ENCODE assay signal across 8 mouse cellular contexts in the genomic region with DNA sequence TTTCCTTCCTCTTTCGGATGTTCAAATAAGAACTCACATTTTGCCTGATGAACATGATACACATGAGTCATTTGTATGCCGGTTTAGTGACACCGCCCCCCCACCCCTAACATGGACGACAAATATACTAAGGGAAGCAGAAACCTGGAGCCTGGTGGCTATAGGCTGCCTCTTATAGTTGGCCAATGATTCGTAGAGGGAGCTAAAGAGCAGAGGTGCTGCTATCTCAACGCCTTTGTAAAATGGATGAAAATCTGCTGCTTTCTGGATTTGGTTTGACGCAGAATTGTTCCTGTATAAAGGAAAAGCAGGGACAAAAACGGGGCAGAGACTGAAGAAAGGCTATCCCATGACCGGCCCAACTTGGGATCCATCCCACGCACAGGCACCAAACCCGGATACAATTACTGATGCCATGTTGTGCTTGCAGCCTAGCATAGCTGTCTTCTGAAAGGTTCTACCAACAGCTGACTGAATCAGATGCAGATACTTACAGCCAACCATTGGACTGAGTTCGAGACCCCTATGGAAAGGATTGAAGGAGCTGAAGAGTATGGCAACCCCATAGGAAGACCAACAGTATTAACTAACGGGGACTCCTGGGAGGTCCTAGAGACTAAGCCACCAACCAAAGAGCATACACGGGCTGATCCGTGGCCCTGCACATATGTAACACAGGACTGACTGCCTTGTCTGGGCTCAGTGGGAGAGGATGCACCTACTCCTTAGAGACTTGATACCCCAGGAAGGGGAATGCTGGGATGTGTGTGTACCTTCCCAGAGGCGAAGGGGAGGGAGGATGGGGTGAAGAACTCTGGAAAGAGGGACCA. TPM values are rescaled to one million over a fixed set of nuclear protein-coding genes. Genes with fewer than 3 reads are reported as not detected.
A peak's percentile ranks its signal among the peaks of the same experiment; 100 is the strongest.
DNase-seq lines count a peak whose midpoint lies in the region; ATAC-seq lines count a peak whose summit lies in the region.

No protein-coding gene starts in this region.

- 0 out of 2 replicates have a peak, but pooled peaks have one; percentile 24 for ATAC-seq in embryonic facial prominence, embryonic 11.5 days (replicated peaks; ENCODE audit: insufficient number of reproducible peaks, low FRiP score, low TSS enrichment, low read depth)
- ATAC-seq in hematopoietic stem cell, adult 5-6 weeks (replicated peaks in 1 of 2; ENCODE audit: insufficient read depth in 1 of 2, low FRiP score in 2 of 2, low TSS enrichment in 1 of 2, low read depth in 1 of 2, poor library complexity in 2 of 2, severe bottlenecking in 2 of 2) = peak; percentile 27 to 39; a peak in 3 of 4 replicates
- no peak for ATAC-seq in limb, embryonic 15.5 days (ENCODE audit: insufficient number of reproducible peaks, low FRiP score, low TSS enrichment, low read depth)
- ATAC-seq in midbrain, embryonic 13.5 days = peak; percentile 21
- ATAC-seq in stomach, embryonic 16.5 days (ENCODE audit: insufficient read depth, low FRiP score) = peak; percentile 35; the same call in 1 of the 2 replicates

- H3K27ac ChIP-seq in embryonic facial prominence, embryonic 11.5 days (replicated peaks; ENCODE audit: low read depth, low read length) = peak overlapping the region; percentile 41; the same call in 1 of the 2 replicates
- H3K27ac ChIP-seq in limb, embryonic 15.5 days = peak overlapping the region; percentile 100
- peak overlapping the region; percentile 97 for H3K27ac ChIP-seq in midbrain, embryonic 13.5 days
- H3K27ac ChIP-seq in stomach, embryonic 16.5 days (ENCODE audit: low read length) = peak overlapping the region; percentile 100

- H3K4me1 ChIP-seq in embryonic facial prominence, embryonic 11.5 days (ENCODE audit: control insufficient read depth, insufficient read depth, low read length) = peaks cover 4% of the 10 kb centered on the region
- H3K4me1 ChIP-seq in limb, embryonic 15.5 days = peaks cover 11% of the 10 kb centered on the region
- H3K4me1 ChIP-seq in midbrain, embryonic 13.5 days (replicated peaks) = peaks cover 10% of the 10 kb centered on the region
- peaks cover 7% of the 10 kb centered on the region for H3K4me1 ChIP-seq in stomach, embryonic 16.5 days (ENCODE audit: control insufficient read depth, insufficient read depth, low read length)

- WGBS in embryonic facial prominence, embryonic 11.5 days = 27% methylated on average over 16 of the region's 16 CpGs
- 28% methylated on average over 16 of the region's 16 CpGs for WGBS in limb, embryonic 15.5 days
- WGBS in midbrain, embryonic 13.5 days = 28% methylated on average over 16 of the region's 16 CpGs
- WGBS in stomach, embryonic 16.5 days = 27% methylated on average over 16 of the region's 16 CpGs

- DNase-seq in CD8-positive naive resting alpha-beta T cell, adult 2 months (ENCODE audit: low read depth in 2 of 2, low spot score in 2 of 2) = peak; percentile 48 to 60
- DNase-seq in NIH3T3 (ENCODE audit: low read depth) = peak; percentile 88
- peak; percentile 73 for DNase-seq in embryonic facial prominence, embryonic 11.5 days (ENCODE audit: low spot score)
- DNase-seq in layer of hippocampus, adult 8-10 months (ENCODE audit: low spot score in 2 of 2) = no peak

- no peaks in the 10 kb centered on the region for H3K27me3 ChIP-seq in embryonic facial prominence, embryonic 11.5 days (ENCODE audit: control insufficient read depth, insufficient read depth, low read length)
- no peaks in the 10 kb centered on the region for H3K27me3 ChIP-seq in limb, embryonic 15.5 days
- H3K27me3 ChIP-seq in midbrain, embryonic 13.5 days = peaks cover 11% of the 10 kb centered on the region; the same call in 1 of the 2 replicates
- no peaks in the 10 kb centered on the region for H3K27me3 ChIP-seq in stomach, embryonic 16.5 days (ENCODE audit: control insufficient read depth, insufficient read depth, low read length)

- peak overlapping the region; percentile 61 for H3K4me2 ChIP-seq in embryonic facial prominence, embryonic 11.5 days (ENCODE audit: low read depth, low read length)
- H3K4me2 ChIP-seq in limb, embryonic 15.5 days = peak overlapping the region; percentile 66
- peak overlapping the region; percentile 53 for H3K4me2 ChIP-seq in midbrain, embryonic 13.5 days (replicated peaks)
- peak overlapping the region; percentile 79 for H3K4me2 ChIP-seq in stomach, embryonic 16.5 days (ENCODE audit: low read depth, low read length)

- no peaks in the 10 kb centered on the region for H3K9me3 ChIP-seq in embryonic facial prominence, embryonic 11.5 days (replicated peaks; ENCODE audit: control insufficient read depth, low read length)
- no peaks in the 10 kb centered on the region for H3K9me3 ChIP-seq in limb, embryonic 15.5 days
- no peaks in the 10 kb centered on the region for H3K9me3 ChIP-seq in midbrain, embryonic 13.5 days
- H3K9me3 ChIP-seq in stomach, embryonic 16.5 days (replicated peaks; ENCODE audit: control insufficient read depth, low read length) = no peaks in the 10 kb centered on the region

- peak overlapping the region; percentile 67 for H3K4me3 ChIP-seq in embryonic facial prominence, embryonic 11.5 days (ENCODE audit: low read depth, low read length)
- H3K4me3 ChIP-seq in limb, embryonic 15.5 days = peak overlapping the region; percentile 66
- peak overlapping the region; percentile 70 for H3K4me3 ChIP-seq in midbrain, embryonic 13.5 days (replicated peaks)
- peak overlapping the region; percentile 69 for H3K4me3 ChIP-seq in stomach, embryonic 16.5 days (replicated peaks; ENCODE audit: low read length)

- peak overlapping the region; percentile 5 for H3K9ac ChIP-seq in embryonic facial prominence, embryonic 11.5 days (replicated peaks; ENCODE audit: low read length)
- H3K9ac ChIP-seq in limb, embryonic 15.5 days = no peak overlapping the region
- peak overlapping the region; percentile 44 for H3K9ac ChIP-seq in midbrain, embryonic 13.5 days (replicated peaks)
- peak overlapping the region; percentile 91 for H3K9ac ChIP-seq in stomach, embryonic 16.5 days (ENCODE audit: low read length)

- no peaks in the 10 kb centered on the region for H3K36me3 ChIP-seq in embryonic facial prominence, embryonic 11.5 days (replicated peaks; ENCODE audit: control insufficient read depth, insufficient read depth, low read depth, low read length)
- H3K36me3 ChIP-seq in limb, embryonic 15.5 days = no peaks in the 10 kb centered on the region
- H3K36me3 ChIP-seq in midbrain, embryonic 13.5 days = no peaks in the 10 kb centered on the region
- no peaks in the 10 kb centered on the region for H3K36me3 ChIP-seq in stomach, embryonic 16.5 days (ENCODE audit: control insufficient read depth, insufficient read depth, low read length)

RNA-seq across cellular contexts. Expression of gene Foxj2, which starts 7.7 kb away (rescaled TPM):
- 4.0 TPM in 2 replicates for polyA plus RNA-seq in embryonic facial prominence, embryonic 11.5 days (2014; fragmentation: Nextera tagmentation; extraction: Ambion mirVana)
- total RNA-seq in hematopoietic stem cell, adult 5-6 weeks (2017) = 8.9 and 9.7 TPM in 2 replicates
- 6.7 and 7.1 TPM in 2 replicates for polyA plus RNA-seq in limb, embryonic 15.5 days (2015; fragmentation: Nextera tagmentation; extraction: Ambion mirVana)
- 4.9 and 6.2 TPM in 2 replicates for polyA plus RNA-seq in midbrain, embryonic 13.5 days (2015; fragmentation: Nextera tagmentation; extraction: Ambion mirVana)
- polyA plus RNA-seq in stomach, embryonic 16.5 days (2015; fragmentation: Nextera tagmentation; extraction: Ambion mirVana) = 5.2 and 5.9 TPM in 2 replicates
- 10 to 100 TPM; 26.8 to 29.2 (median 27.8) TPM for total RNA-seq in layer of hippocampus, adult 8-10 months (2022)

RNA-seq across cellular contexts. Expression of gene Slc2a3, which starts 10.5 kb away (rescaled TPM):
- polyA plus RNA-seq in embryonic facial prominence, embryonic 11.5 days (2014; fragmentation: Nextera tagmentation; extraction: Ambion mirVana) = 32.7 and 35.1 TPM in 2 replicates
- total RNA-seq in hematopoietic stem cell, adult 5-6 weeks (2017) = 64.6 and 82.1 TPM in 2 replicates
- polyA plus RNA-seq in limb, embryonic 15.5 days (2015; fragmentation: Nextera tagmentation; extraction: Ambion mirVana) = 91.6 and 100 TPM in 2 replicates
- polyA plus RNA-seq in midbrain, embryonic 13.5 days (2015; fragmentation: Nextera tagmentation; extraction: Ambion mirVana) = 15.9 TPM in 2 replicates
- 11.2 and 12.1 TPM in 2 replicates for polyA plus RNA-seq in stomach, embryonic 16.5 days (2015; fragmentation: Nextera tagmentation; extraction: Ambion mirVana)
- 100 to 1,000 TPM in 2 of 4 experiments, 10 to 100 TPM in 2; 89.0 to 124 (median 100) TPM for total RNA-seq in layer of hippocampus, adult 8-10 months (2022)

RNA-seq across cellular contexts. Expression of gene C3ar1, which starts 44.0 kb away (rescaled TPM):
- 1.9 and 2.3 TPM in 2 replicates for polyA plus RNA-seq in embryonic facial prominence, embryonic 11.5 days (2014; fragmentation: Nextera tagmentation; extraction: Ambion mirVana)
- total RNA-seq in hematopoietic stem cell, adult 5-6 weeks (2017) = 0.19 and 0.55 TPM in 2 replicates
- 3.9 and 4.6 TPM in 2 replicates for polyA plus RNA-seq in limb, embryonic 15.5 days (2015; fragmentation: Nextera tagmentation; extraction: Ambion mirVana)
- polyA plus RNA-seq in midbrain, embryonic 13.5 days (2015; fragmentation: Nextera tagmentation; extraction: Ambion mirVana) = 1.0 and 1.7 TPM in 2 replicates
- polyA plus RNA-seq in stomach, embryonic 16.5 days (2015; fragmentation: Nextera tagmentation; extraction: Ambion mirVana) = 2.5 and 3.2 TPM in 2 replicates
- 10 to 100 TPM in 1 of 4 experiments, 1 to 10 TPM in 1, under 1 TPM in 2; 0.66 to 11.6 (median 4.5) TPM for total RNA-seq in layer of hippocampus, adult 8-10 months (2022)

Comparison
In these comparisons a context has a peak if more than half of its experiments do, and no peak if none do; other contexts are left out.
1. DNase-seq: peak in CD8-positive naive resting alpha-beta T cell, adult 2 months (2 of 2), NIH3T3 (single experiment) and embryonic facial prominence, embryonic 11.5 days (single experiment); none in layer of hippocampus, adult 8-10 months (0 of 2).
2. H3K27ac ChIP-seq: peak in every context shown above with its lines; median percentile 100 in limb, embryonic 15.5 days; 100 in stomach, embryonic 16.5 days; 97 in midbrain, embryonic 13.5 days; 41 in embryonic facial prominence, embryonic 11.5 days.
3. Peak in every context shown above with its lines, with median percentiles within 50 percentile points of each other: H3K4me2 ChIP-seq and H3K4me3 ChIP-seq.